Mouse (Mus musculus) urinary bladder, postnatal 14 days (tissue): ENCODE data around the gene Rem1.

Experiments
- DNase-seq: peaks from one replicate; pipeline ENCODE4 v3.0.0; 2021; ENCODE audit warnings: low spot score

The Rem1 gene

DNA sequence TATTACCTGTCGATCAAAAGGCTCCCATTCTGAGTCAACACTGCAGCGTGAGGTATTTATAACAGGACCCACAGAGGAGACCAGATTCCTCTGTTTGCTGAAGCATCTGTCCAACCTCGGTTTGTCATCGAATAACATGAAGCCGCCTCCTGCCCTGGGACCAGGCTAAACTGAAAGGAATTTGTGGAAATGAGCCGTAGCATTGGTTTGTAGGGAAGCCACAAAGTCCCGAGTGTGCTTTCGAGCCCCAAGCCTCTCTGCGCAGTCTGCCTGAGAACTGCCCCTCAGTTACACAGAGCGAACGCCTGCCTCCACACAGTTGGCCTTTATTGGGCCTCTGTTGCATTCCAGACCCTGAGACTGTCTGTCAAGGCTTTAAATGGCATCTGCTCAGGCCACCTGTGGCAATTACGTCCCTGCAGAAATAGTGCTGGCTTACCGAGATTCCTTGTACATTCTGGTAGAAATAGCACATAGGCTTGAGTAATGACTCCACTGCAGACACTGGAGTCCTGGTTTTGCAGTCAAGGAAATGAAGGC, 48.6 kb downstream of the Rem1 start:
- DNase-seq, result no peak

GRCm38 (mm10) chr2:152678302-152678701, 51.6 kb downstream of the Rem1 start:
- DNase-seq, result no peak

- DNase-seq, result no peak
These were observed 52.2 kb downstream of the Rem1 start for GRCm38 (mm10) chr2:152678925-152679324.

DNA sequence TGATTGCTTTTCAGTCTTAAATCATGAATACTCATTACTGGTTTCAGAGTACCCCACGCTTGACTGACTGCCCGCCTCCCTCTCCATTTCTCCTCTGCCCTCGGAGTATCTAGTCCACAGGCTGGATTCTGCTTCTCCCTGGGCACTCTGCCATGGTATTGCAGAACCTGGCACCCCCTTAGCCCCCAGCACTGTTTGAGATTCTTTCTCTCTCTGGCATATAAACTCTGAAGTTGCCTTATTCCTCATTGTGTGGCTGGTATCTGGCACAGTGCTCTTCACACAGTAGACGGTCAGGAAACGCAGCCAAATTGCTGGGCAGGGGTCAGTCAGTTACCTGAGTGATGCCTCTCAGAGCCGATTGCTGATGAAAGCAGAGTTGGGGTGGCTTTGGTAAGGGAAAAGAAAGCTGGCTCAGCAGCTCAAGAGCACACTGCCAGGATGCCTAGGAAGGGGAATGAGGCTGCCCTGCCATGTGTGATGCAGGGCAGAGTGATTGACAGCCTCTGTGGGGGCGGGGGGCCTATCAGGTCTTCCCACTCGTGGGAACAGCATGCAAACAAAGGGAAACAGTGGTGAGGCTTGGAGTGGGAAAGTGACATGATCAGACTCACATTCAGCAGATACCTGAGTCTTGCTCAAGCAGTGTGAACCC, 53.1 kb downstream of the Rem1 start:
- DNase-seq, result no peak

- no peak for DNase-seq
These were observed 56.3 kb downstream of the Rem1 start for GRCm38 (mm10) chr2:152683086-152683485.
